Mouse (Mus musculus): ENCODE measurements around the gene Soat1. TPM values are rescaled to one million over a fixed set of nuclear protein-coding genes. Genes with fewer than 3 reads are reported as not detected.

Soat1 gene
- 10 to 100 TPM; 27.9 to 52.9 TPM for polyA plus RNA-seq (2017; shearing (Covaris generic))

DNA sequence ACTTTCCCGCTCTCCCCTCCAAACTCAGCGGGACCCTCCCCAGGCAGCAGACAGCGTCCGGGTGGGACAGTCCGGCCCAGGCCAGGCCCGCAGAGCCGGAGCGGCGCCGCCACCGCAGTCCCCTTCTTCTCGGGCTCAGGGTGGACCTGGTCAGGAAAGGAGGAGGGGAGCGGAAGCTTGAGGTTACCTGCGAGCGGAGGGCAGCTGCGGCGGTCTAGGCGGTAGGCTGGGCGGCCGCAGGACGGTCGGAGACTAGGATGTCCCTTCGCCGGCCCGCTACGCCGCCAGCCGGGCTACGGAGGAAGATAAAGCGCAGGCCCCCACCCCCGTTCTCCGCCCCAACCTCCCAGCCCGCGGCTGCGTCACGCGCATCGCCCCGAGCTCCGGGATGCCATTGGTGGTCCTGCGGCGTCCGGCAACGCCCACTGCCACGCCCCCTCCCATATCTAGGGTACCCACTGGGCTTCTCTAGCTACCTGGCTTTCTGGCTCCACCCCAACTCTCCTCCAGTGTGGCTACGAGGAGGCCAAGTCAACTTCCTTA lies at the start of gene Soat1:
TSS of gene Soat1 (minus strand) at position 371 of the 543 bp plus-strand sequence.

DNA sequence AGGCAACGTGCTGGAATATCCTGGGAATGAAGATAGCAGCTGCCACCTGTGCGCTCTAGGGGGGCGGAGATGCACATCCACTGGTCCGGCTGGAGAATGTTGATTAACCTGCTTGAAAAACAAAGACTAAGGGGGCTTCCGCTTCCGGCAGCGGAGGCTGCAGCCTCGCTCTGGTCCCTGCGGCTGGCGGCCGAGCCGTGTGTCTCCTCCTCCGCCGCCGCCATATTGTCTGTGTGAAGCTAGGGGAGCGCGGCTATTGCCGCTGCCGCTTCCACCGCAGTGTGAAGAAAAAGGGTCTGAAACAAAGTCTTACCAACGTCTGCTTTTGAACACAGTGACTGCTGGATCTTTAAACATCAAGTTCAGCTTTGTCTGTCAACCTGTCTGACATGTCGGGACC lies 49.7 kb upstream of the Soat1 start, which contains the start of gene Gm10031:
TSS of gene Gm10031 (plus strand) at position 171 of the 400 bp plus-strand sequence.

DNA sequence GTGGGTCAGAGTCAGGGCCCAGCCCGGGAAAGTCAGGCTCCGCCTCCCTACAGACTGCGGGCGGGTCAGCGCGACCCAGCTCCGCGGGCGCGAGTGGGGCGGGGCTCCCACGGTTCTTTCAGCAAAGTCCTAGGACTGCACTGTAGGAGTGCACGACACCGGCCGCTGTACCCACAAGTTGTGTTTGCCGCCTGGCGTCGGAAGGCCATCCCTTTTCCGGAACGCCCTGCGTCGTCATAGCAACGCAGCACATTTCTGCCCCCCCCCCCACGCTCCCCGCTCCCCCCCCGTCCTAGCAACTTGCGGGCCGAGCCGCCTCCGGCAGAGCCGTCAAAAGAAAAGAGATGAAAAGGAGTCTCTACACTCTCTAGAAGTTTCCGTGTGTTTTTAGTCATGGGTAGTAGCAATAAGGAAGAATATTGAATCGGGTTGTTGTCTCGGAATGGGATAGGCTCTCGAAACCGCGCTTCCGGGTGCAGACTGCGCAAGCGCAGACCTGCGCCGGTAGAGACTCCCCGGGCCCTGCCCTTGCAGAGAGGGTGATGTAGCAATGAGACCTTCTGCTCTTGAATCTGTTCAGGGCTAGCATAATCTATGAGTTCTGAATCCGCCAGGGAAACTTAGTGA lies 53.3 kb downstream of the Soat1 start, which contains the start of gene Axdnd1:
TSS of gene Axdnd1 (minus strand) at position 489 of the 627 bp plus-strand sequence.

Other genes with a start within 250 kb of the Soat1 start
- under 1 TPM in 1 of 2 experiments, not detected in 1; 0.23 TPM for gene Tdrd5, start 170.7 kb downstream of the Soat1 start, polyA plus RNA-seq (2017; shearing (Covaris generic))
- gene Nphs2, start 163.6 kb downstream of the Soat1 start, polyA plus RNA-seq (2017; shearing (Covaris generic)), result not detected
- gene Gm2000, start 108.3 kb downstream of the Soat1 start, polyA plus RNA-seq (2017; shearing (Covaris generic)), result 1,000 to 10,000 TPM; 1,054 to 2,045 TPM
- gene Axdnd1, start 53.2 kb downstream of the Soat1 start, polyA plus RNA-seq (2017; shearing (Covaris generic)), result 1 to 10 TPM in 1 of 2 experiments, under 1 TPM in 1; 0.16 to 1.5 TPM
- 1 to 10 TPM in 1 of 2 experiments, under 1 TPM in 1; 0.79 to 1.2 TPM for gene Gm10031, start 49.7 kb upstream of the Soat1 start, polyA plus RNA-seq (2017; shearing (Covaris generic))
- gene Abl2, start 84.5 kb upstream of the Soat1 start, polyA plus RNA-seq (2017; shearing (Covaris generic)), result 1 to 10 TPM; 4.4 to 5.0 TPM
- 10 to 100 TPM; 24.1 to 42.0 TPM for gene Tor3a, start 200.0 kb upstream of the Soat1 start, polyA plus RNA-seq (2017; shearing (Covaris generic))
- gene Fam20b, start 244.8 kb upstream of the Soat1 start, polyA plus RNA-seq (2017; shearing (Covaris generic)), result 10 to 100 TPM; 17.8 to 22.9 TPM

Data from activated CD4-positive, CD25-positive, alpha-beta regulatory T cell (primary cell).